Mouse (Mus musculus) neural tube, embryonic 13.5 days (tissue): ENCODE measurements around the gene Il21. TPM values are rescaled to one million over a fixed set of nuclear protein-coding genes. Genes with fewer than 3 reads are reported as not detected.

ENCODE experiments used
- ATAC-seq: fragments of 200-750 bp; cut with Nextera tagmentation; 2 replicates; pipeline ENCODE4 v1.8.0; 2017; ENCODE audit warnings: low read depth, mild to moderate bottlenecking, moderate TSS enrichment, moderate library complexity
- H3K27ac ChIP-seq: fragments of 300-500 bp; sonication (generic); replicated peaks from 2 replicates; pipeline ENCODE4 v1.5.1; 2015; ENCODE audit warnings: moderate library complexity, mild to moderate bottlenecking, inconsistent platforms
- H3K27me3 ChIP-seq: fragments of 300-500 bp; sonication (generic); 2 replicates; pipeline ENCODE4 v1.6.1; 2015; ENCODE audit warnings: mild to moderate bottlenecking, inconsistent platforms
- H3K36me3 ChIP-seq: fragments of 300-500 bp; sonication (generic); 2 replicates; pipeline ENCODE4 v1.6.1; 2015; ENCODE audit warnings: mild to moderate bottlenecking, inconsistent platforms
- H3K4me1 ChIP-seq: fragments of 300-500 bp; sonication (generic); replicated peaks from 2 replicates; pipeline ENCODE4 v1.6.1; 2015; ENCODE audit warnings: inconsistent platforms
- H3K4me2 ChIP-seq: fragments of 300-500 bp; sonication (generic); 2 replicates; pipeline ENCODE4 v1.6.1; 2015; ENCODE audit warnings: inconsistent platforms, mild to moderate bottlenecking, moderate library complexity
- H3K4me3 ChIP-seq: fragments of 300-500 bp; sonication (generic); 2 replicates; pipeline ENCODE4 v1.5.1; 2015; ENCODE audit warnings: mild to moderate bottlenecking, inconsistent platforms
- H3K9ac ChIP-seq: fragments of 300-500 bp; sonication (generic); 2 replicates; pipeline ENCODE4 v1.6.1; 2015; ENCODE audit warnings: moderate library complexity, mild to moderate bottlenecking, inconsistent platforms
- H3K9me3 ChIP-seq: fragments of 300-500 bp; sonication (generic); 2 replicates; pipeline ENCODE4 v1.6.1; 2016; ENCODE audit warnings: inconsistent platforms
- WGBS: fragments of 180-500 bp; shearing (Covaris S2); methylation state at CpG from one replicate; pipeline ENCODE4 v1.1.7; 2015; 5-methylcytosine and 5-hydroxymethylcytosine counted together
- polyA plus RNA-seq: library from polyadenylated mRNA; unstranded; fragments of >200 nt; fragmentation: Nextera tagmentation; extraction: Ambion mirVana; gene quantifications from 2 replicates; pipeline ENCODE4 v1.2.1, GENCODE M21; 2015

The Il21 gene
- polyA plus RNA-seq, 1 experiment from 2014 or later, result not detected

DNA sequence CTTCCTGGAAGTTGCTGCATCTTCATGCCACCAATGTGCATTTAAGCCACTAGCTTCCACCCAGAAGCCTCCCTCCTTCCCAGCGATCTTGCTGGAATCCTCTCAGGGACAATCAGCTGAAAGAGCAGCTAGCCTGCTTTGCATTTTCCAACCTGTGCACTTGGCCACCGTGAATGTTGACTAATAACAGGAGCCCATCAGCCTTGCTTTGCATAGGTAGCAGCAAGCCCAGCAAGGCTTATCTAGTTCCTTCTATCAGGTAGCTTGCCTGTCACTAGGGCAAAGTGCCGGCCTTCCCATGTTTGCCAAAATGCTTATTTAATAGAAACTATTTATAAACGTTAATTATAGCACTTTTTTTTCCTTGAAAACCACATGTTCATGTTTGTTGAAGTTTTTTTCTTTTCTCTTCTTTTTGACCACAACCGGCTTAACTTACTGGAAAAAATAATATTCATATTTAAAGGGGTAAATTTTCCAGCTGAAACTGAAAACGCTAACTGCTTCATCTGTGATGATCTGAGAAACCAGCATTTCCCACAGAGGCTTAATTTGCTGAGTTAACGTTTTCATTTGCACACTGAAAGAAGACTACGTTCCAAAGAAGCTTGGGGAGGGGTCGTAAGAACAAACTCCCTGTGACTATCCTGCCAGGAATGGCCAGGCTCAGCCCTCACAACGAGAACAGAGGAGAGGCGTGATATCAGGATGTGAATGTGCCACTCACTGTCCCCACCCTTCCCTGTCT is 3.2 kb downstream of the Il21 start:
- Histone ChIP-seq H3K4me1 (peaks cover 4% of the 10 kb centered on the region; the same call in 1 of the 2 replicates), H3K36me3 (no peaks in the 10 kb centered on the region)
- WGBS, result 68% methylated on average over 11 of the region's 11 CpGs

GRCm38 (mm10) chr3:37225124-37225523 is 7.3 kb downstream of the Il21 start:
- H3K36me3 ChIP-seq, result no peaks in the 10 kb centered on the region
- H3K27ac ChIP-seq, result no peak overlapping the region
- H3K4me2 ChIP-seq, result no peak overlapping the region
- WGBS, result 92% methylated on average over 13 of the region's 13 CpGs
- no peak for ATAC-seq
- peaks cover 4% of the 10 kb centered on the region; the same call in 1 of the 2 replicates for H3K4me1 ChIP-seq
- no peak overlapping the region for H3K9ac ChIP-seq
- no peaks in the 10 kb centered on the region for H3K27me3 ChIP-seq
- no peaks in the 10 kb centered on the region for H3K9me3 ChIP-seq
- H3K4me3 ChIP-seq, result no peak overlapping the region

More for the DNA sequence above, 3.2 kb downstream of the Il21 start:
- H3K27ac ChIP-seq, result no peak overlapping the region
- no peak for ATAC-seq
- H3K9ac ChIP-seq, result no peak overlapping the region
- no peak overlapping the region for H3K4me3 ChIP-seq
- no peaks in the 10 kb centered on the region for H3K9me3 ChIP-seq
- no peaks in the 10 kb centered on the region for H3K27me3 ChIP-seq
- no peak overlapping the region for H3K4me2 ChIP-seq

- no peak overlapping the region for H3K4me2 ChIP-seq
- WGBS, result 39% methylated on average over 4 of the region's 4 CpGs
- no peaks in the 10 kb centered on the region for H3K27me3 ChIP-seq
- H3K4me3 ChIP-seq, result no peak overlapping the region
- no peaks in the 10 kb centered on the region for H3K4me1 ChIP-seq
- no peak overlapping the region for H3K27ac ChIP-seq
- no peak; the same call in 1 of the 2 replicates for ATAC-seq
- no peaks in the 10 kb centered on the region for H3K9me3 ChIP-seq
- H3K36me3 ChIP-seq, result no peaks in the 10 kb centered on the region
- H3K9ac ChIP-seq, result no peak overlapping the region
Observed at GRCm38 (mm10) chr3:37219071-37219470, 13.4 kb downstream of the Il21 start.

DNA sequence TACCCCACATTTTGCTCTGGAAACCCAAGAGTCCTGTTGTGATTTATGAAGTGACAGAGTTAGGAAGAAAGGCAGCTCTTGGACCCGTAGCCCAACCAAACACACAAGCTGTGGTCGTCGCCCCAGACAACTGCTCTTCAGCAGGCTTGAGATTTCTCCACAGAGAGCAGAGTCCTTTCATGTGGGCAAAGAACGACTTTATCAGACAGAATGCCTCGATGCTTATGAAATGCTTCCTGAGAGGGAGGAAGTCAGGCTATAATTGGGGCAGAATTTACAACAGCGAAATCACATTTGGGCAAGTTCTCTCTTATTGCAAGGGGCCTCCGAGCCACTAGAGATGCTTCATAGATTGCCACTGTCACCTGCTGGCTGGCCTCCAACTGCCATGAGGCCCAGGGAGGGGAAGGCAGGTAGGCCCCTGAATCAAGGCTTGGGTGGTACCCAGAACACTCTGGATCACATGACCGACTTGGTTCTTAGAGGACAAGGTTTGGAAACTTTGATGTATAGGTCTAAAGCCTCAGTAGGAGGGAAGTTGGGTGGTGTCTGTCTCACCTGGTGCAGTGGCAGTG is 27.1 kb downstream of the Il21 start:
- no peak overlapping the region for H3K4me3 ChIP-seq
- no peak overlapping the region for H3K4me2 ChIP-seq
- no peak for ATAC-seq

DNA sequence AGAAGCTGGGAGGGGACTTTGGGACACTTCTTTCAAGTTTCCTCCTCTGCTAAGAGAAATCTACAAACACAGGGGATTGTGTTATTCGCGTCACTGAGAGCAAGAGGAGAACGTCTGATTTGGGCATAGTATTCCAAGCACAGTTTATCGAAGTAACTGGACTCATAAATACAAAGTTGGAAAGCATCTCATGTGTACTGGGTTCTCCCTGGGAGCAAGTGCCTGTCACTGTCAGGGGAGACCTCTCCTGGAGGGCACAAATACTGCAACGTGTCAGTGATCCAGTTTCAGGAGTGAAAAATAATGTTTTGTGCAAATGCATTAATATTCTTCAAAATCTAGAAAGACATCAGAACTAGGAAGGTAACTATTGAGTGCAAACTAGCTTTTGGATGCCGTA is 27.9 kb downstream of the Il21 start:
- Histone ChIP-seq H3K27me3 (no peaks in the 10 kb centered on the region), H3K27ac (no peak overlapping the region), H3K4me1 (no peaks in the 10 kb centered on the region), H3K4me3 (peak overlapping the region; percentile 50), H3K9me3 (no peaks in the 10 kb centered on the region), H3K4me2 (peak overlapping the region; percentile 91), H3K9ac (peak overlapping the region; percentile 77; the same call in 1 of the 2 replicates), H3K36me3 (no peaks in the 10 kb centered on the region)
- WGBS, result 22% methylated on average over 6 of the region's 6 CpGs
- no peak for ATAC-seq

More for the DNA sequence above, 27.1 kb downstream of the Il21 start:
- no peaks in the 10 kb centered on the region for H3K27me3 ChIP-seq
- no peaks in the 10 kb centered on the region for H3K36me3 ChIP-seq
- H3K9me3 ChIP-seq, result no peaks in the 10 kb centered on the region
- no peaks in the 10 kb centered on the region for H3K4me1 ChIP-seq
- WGBS, result 78% methylated on average over 8 of the region's 8 CpGs
- H3K27ac ChIP-seq, result no peak overlapping the region
- no peak overlapping the region for H3K9ac ChIP-seq

DNA sequence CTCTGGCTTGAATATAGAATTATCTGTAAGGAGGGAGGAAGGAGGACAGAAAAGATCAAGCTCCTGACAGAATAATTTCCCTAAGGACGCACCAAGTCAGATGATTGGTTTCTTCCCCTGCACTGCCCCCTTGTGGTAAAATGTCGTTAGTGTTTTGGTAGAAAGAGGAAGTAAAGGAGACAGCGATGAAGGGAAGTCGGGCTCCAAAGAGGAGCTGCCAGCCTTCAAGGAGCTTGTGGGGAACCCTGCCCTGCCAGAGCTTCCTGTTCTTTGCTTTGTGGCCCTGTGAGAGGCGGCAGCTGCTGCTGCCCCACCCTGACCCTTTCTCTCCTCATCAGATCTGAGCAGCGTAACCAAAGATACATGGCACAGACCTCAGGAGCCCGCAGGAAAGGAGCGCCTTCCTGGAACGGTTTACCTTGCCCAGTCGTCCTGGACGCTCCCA is 28.4 kb downstream of the Il21 start:
- Histone ChIP-seq H3K9ac (peak overlapping the region; percentile 77), H3K27ac (no peak overlapping the region), H3K4me1 (no peaks in the 10 kb centered on the region), H3K4me2 (peak overlapping the region; percentile 91), H3K9me3 (no peaks in the 10 kb centered on the region), H3K4me3 (peak overlapping the region; percentile 50), H3K27me3 (no peaks in the 10 kb centered on the region), H3K36me3 (no peaks in the 10 kb centered on the region)
- peak; percentile 82 for ATAC-seq
- 2% methylated on average over 11 of the region's 11 CpGs for WGBS

DNA sequence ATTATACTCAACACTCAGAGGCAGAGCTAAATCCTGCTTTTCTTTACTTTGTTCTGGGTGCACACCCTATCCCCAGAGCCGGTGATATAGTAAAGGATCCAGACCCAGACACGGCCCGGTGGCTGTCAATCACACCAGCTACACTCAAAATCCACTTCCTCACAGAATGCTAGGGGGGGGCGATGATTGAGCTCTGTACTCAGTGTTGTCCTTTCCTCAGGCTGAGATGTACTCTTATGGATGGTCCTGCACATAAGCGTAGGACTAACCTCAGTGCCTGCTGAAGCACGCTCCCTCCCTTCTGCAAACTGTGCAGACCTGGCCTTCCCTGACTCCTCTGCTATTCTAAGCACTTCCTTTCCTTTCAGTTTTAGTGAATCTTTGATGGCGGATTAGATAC is 29.6 kb downstream of the Il21 start:
- ATAC-seq, result no peak
- Histone ChIP-seq H3K4me1 (no peaks in the 10 kb centered on the region), H3K4me2 (no peak overlapping the region), H3K9ac (no peak overlapping the region), H3K36me3 (no peaks in the 10 kb centered on the region), H3K4me3 (no peak overlapping the region), H3K9me3 (no peaks in the 10 kb centered on the region), H3K27ac (no peak overlapping the region), H3K27me3 (no peaks in the 10 kb centered on the region)
- WGBS, result 73% methylated on average over 7 of the region's 7 CpGs

DNA sequence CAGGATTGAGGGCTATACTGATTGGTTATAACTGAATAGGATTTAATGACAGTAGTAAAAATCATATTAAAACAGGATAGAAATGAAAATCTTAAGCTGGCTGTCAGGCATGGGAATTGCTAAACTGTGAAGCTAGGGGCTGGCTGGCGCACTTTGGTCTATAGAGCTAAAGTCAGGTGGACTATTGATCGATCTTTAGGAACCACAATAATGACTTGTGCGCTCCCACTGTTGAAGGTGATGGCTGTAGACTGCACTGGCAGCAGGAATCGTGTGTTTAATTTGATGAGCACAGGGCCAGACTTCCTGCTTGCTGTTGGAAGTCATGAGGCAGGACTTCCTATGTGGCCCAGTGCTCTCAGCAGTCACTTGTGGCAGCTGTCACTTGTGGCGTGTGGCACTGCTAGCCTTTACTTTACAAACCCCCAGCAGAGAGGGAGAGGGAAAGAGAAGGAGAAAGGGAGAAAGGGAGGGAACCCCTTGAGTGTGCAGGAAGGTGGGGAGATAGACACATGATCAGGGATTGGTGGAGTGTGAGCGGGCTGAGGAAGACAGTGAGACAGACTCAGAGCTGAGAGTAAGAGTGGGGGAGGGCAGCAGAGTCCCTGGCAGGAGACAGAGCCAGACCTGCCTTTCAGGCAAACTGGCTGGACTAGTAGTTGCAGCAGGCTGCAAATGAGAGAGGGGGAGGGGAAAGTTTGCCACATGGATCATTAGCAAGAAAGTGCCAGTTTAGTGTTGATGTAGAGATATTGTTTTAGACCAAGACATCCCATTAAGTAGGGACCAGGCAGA is 31.1 kb downstream of the Il21 start:
- H3K9ac ChIP-seq, result no peak overlapping the region

DNA sequence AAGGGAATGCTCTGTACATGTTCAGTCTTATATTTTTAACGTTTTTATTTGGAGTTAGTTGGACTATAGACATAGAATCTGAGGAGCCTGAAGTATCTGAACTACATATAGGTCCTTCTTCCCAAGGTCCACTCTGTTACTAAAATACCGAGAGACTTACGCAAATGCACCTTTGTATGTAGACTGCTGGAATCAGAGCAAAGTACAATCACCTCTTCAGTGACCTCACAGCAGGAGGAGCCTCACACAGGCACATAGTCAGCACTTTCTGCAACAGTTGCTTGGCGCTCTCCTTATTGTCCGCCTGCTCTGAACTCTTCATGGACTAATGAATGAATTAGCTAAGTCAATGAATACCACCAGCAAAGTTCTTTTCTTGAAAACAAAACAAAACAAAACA is 34.1 kb downstream of the Il21 start:
- ATAC-seq, result no peak
- H3K27me3 ChIP-seq, result no peaks in the 10 kb centered on the region
- WGBS, result 78% methylated on average over 5 of the region's 5 CpGs

More for the DNA sequence above, 31.1 kb downstream of the Il21 start:
- Histone ChIP-seq H3K36me3 (no peaks in the 10 kb centered on the region), H3K4me2 (no peak overlapping the region), H3K9me3 (no peaks in the 10 kb centered on the region), H3K4me3 (no peak overlapping the region), H3K27ac (no peak overlapping the region), H3K4me1 (no peaks in the 10 kb centered on the region), H3K27me3 (no peaks in the 10 kb centered on the region)
- 67% methylated on average over 6 of the region's 6 CpGs for WGBS
- no peak for ATAC-seq

DNA sequence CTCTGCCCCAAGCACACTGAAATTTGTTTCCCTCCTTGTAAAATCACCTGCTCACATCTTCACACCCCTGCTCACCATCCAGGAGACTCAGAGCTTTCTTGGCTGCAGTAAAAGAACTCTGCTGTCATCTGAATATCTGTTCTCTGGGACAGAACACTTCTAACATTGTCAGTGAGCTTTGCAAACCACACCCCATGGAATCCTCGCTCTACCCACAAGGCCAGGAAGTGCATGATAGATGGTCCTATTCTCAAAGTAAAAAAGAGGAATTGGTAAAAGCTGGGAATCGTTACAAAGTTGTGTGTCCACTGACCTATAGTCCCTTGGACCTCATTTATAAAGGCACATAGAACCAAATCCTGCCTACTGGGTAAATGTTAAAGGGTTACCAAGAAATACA is 40.5 kb downstream of the Il21 start:
- Histone ChIP-seq H3K4me2 (no peak overlapping the region), H3K4me3 (no peak overlapping the region), H3K4me1 (no peaks in the 10 kb centered on the region), H3K9me3 (no peaks in the 10 kb centered on the region), H3K36me3 (no peaks in the 10 kb centered on the region), H3K27me3 (no peaks in the 10 kb centered on the region), H3K27ac (no peak overlapping the region), H3K9ac (no peak overlapping the region)
- WGBS, result 73% methylated on average over 2 of the region's 2 CpGs
- no peak for ATAC-seq

More for the DNA sequence above, 34.1 kb downstream of the Il21 start:
- Histone ChIP-seq H3K9me3 (no peaks in the 10 kb centered on the region), H3K4me1 (no peaks in the 10 kb centered on the region), H3K4me2 (no peak overlapping the region), H3K27ac (no peak overlapping the region), H3K4me3 (no peak overlapping the region), H3K36me3 (no peaks in the 10 kb centered on the region), H3K9ac (no peak overlapping the region)

- Histone ChIP-seq H3K9ac (no peak overlapping the region), H3K4me3 (no peak overlapping the region), H3K4me2 (no peak overlapping the region), H3K27me3 (no peaks in the 10 kb centered on the region), H3K4me1 (peaks cover 7% of the 10 kb centered on the region), H3K36me3 (no peaks in the 10 kb centered on the region), H3K27ac (no peak overlapping the region), H3K9me3 (no peaks in the 10 kb centered on the region)
- ATAC-seq, result no peak
- 90% methylated on average over 1 of the region's 1 CpGs for WGBS
Observed at GRCm38 (mm10) chr3:37185534-37185933, 46.9 kb downstream of the Il21 start.
